Mouse (Mus musculus) heart, postnatal 10 days (tissue): ENCODE data around the gene Gm19402. TPM values are rescaled to one million over a fixed set of nuclear protein-coding genes. Genes with fewer than 3 reads are reported as not detected.

Experiments used
- DNase-seq, 2 experiments: peaks; one replicate each; pipeline ENCODE4 v3.0.0; 2021
- intact Hi-C: fragments of 180-260 bp; cut with DNase I; formaldehyde crosslinking; loops from one replicate; pipeline ENCODE4 v1.15.1; 2025
- microRNA-seq, 2 experiments: library from miRNA; unstranded; fragments of <30 nt; microRNA quantifications; one replicate each; pipeline ENCODE4 v1.2.0; 2022
- total RNA-seq, 2 experiments: library from RNA; stranded (reverse); gene quantifications; 2 replicates each; pipeline ENCODE4 v1.2.3; 2021

Gene Gm19402
- total RNA-seq, 2 experiments from 2014 or later = not detected

DNA sequence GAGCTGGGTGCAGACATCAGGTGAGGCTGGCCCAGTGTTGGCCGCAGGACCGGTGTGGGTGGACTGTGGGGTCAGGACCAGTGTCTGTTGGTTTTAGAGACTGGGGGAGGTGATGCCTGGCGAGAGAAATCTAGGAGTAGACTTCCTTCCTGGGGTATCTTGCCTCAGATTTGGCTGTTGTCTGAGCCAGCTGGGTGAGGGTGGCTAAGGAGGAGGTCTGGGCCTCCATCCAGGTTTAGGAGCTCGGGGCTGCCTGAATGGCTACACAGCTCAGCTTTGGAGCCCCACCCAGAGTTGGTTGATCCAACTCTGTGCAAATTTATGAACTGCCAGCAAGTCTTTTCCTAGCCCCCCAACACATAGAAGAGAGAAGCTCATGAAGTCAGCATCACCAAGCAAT lies 23.2 kb downstream of the Gm19402 start:
- intact Hi-C loops = no loop called here
- DNase-seq = no peak

DNA sequence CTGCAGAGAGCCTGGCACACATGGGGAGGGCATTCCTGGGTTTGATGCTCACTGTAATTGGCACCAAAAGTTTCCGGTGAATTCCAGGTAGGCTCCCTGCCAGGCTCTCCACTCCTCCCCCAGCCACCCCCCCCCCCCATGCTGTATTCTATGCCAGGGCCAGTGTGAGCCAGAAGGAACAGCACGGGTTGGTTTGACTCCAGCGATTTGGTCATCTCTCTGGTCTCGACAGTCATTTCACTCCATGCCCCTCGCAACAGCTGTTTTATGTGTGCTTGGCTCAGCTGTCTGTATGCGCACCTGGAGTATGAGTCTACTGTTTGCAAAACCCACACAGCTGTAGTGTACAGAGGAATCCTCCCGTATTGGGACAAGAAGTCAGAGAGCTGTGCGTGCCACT lies 24.2 kb downstream of the Gm19402 start:
- intact Hi-C loops = no loop called here
- peak; percentile 20 to 34 for DNase-seq

DNA sequence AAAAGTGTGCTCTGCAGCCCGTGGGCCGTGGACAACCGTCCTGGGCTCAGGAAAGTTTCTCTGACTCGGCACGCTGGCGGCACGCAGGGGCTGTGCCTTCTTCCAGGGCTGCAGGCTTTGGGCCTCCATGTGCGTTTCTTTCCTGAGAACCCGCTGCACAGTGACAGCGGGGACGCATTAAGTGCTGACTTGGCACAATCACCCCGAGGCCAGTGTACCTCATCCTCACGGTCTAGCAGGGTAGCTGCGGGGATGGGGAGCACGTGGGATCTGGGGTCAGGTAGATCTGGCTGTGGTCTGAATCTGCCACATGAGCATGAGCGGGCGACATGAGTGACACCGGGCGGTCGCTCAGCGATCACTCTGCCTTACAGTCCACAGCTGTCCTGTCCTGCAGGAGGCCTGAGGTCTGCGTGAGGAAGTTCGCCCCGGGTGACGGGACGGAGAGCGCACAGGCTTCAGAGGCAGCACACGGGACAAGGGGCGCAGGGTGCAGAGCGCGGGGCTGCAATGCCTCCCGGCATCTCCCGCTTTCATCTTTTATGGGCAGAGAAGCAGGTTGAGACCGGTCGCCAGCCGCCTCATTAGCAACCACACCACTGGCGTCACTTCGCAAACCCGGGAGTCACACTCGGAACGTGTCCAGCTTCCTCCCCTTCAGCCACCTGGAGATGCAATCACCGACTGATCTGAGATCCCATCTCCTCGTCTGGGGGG lies 26.4 kb downstream of the Gm19402 start:
- no peak for DNase-seq
- intact Hi-C loops = no loop called here

GRCm38 (mm10) chr10:77658286-77658994 lies 32.1 kb downstream of the Gm19402 start:
- DNase-seq = peak; percentile 47 to 62
- intact Hi-C loops = no loop called here

- DNase-seq = no peak
- intact Hi-C loops = no loop called here
Observed at GRCm38 (mm10) chr10:77652046-77652445, 38.5 kb downstream of the Gm19402 start.

- intact Hi-C loops = no loop called here
- no peak for DNase-seq
Observed at GRCm38 (mm10) chr10:77647901-77648300, 42.7 kb downstream of the Gm19402 start.

- DNase-seq = no peak
- intact Hi-C loops = no loop called here
Observed at GRCm38 (mm10) chr10:77647461-77647860, 43.1 kb downstream of the Gm19402 start.

DNA sequence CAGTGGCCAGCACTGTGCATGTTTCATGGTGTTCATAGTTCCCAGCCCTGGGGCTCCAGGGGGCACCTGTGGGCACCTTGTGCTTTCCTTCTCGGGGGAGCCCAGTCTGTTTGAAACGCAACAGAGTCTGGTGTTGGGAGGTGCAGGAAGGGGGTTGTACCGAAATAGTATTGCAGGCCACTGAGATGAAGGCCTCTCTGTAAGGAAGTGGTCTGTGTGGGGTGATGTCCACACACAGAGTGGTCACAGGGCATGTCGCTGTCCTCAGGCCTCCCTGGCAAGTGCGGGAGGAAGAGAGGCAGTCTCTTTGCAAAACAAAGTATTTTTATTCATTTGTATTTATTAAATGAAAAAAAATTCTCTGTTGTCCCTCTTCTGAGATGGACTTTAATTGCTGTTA lies 45.0 kb downstream of the Gm19402 start:
- no peak for DNase-seq

DNA sequence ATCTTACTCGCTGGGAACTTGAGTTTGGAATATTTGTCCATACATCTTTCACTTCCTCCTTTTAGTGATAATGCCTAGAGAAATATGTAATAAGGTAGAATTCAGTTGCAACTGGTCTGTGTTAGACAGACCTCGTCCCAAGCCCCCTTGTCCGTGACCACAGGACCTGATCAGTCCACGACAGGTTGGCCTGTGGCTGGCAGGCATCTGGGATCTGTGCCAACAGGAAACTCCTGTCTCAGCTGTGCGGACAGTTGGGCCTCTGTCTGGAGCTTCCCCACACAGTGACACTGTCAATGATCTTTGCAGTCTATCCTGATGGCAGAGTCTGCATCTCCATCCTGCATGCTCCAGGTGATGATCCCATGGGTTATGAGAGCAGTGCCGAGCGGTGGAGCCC lies 47.4 kb downstream of the Gm19402 start:
- intact Hi-C loops = no loop called here
- no peak for DNase-seq

More for the DNA sequence above, 45.0 kb downstream of the Gm19402 start:
- intact Hi-C loops = no loop called here

Small RNAs within 50 kb of the gene (microRNA-seq; reads per million reads assigned to microRNA genes)
- 21.2 to 22.5 reads per million in 2 experiments for gene Mir1930

Other genes starting within 250 kb of the Gm19402 start
- 10 to 100 TPM; 11.7 to 12.0 TPM for gene Fam207a, start 175.0 kb downstream of the Gm19402 start, total RNA-seq
- 1 to 10 TPM; 3.3 to 4.4 TPM for gene Itgb2, start 160.5 kb downstream of the Gm19402 start, total RNA-seq
- gene Pttg1ip, start 109.0 kb downstream of the Gm19402 start, total RNA-seq = 100 to 1,000 TPM; 134 to 148 TPM
- 10 to 100 TPM; 68.3 to 79.2 TPM for gene Sumo3, start 84.7 kb downstream of the Gm19402 start, total RNA-seq
- gene Gm49325, start 84.6 kb downstream of the Gm19402 start, total RNA-seq = 10 to 100 TPM; 12.2 to 13.5 TPM
- 10 to 100 TPM; 57.7 to 68.8 TPM for gene Ube2g2, start 68.5 kb downstream of the Gm19402 start, total RNA-seq
- not detected for gene Tspear, start 4.2 kb downstream of the Gm19402 start, total RNA-seq
- gene Gm9508, start 6.5 kb upstream of the Gm19402 start, total RNA-seq = not detected
- gene Gm10272, start 15.9 kb upstream of the Gm19402 start, total RNA-seq = not detected
- not detected for gene Gm10024, start 20.7 kb upstream of the Gm19402 start, total RNA-seq
- not detected for gene Gm10142, start 25.1 kb upstream of the Gm19402 start, total RNA-seq
- not detected for gene Krtap12-1, start 29.8 kb upstream of the Gm19402 start, total RNA-seq
- not detected for gene Gm10100, start 35.7 kb upstream of the Gm19402 start, total RNA-seq
- gene Gm18596, start 51.9 kb upstream of the Gm19402 start, total RNA-seq = not detected
- not detected for gene Gm9736, start 60.6 kb upstream of the Gm19402 start, total RNA-seq
- not detected for gene Gm3233, start 68.9 kb upstream of the Gm19402 start, total RNA-seq
- not detected for gene Gm3238, start 80.6 kb upstream of the Gm19402 start, total RNA-seq
- gene Gm7138, start 86.2 kb upstream of the Gm19402 start, total RNA-seq = not detected
- gene Gm3250, start 91.8 kb upstream of the Gm19402 start, total RNA-seq = not detected
- gene Gm7137, start 97.4 kb upstream of the Gm19402 start, total RNA-seq = not detected
- gene Gm9639, start 104.3 kb upstream of the Gm19402 start, total RNA-seq = not detected
- not detected for gene Gm19668, start 108.4 kb upstream of the Gm19402 start, total RNA-seq
- gene Gm9507, start 121.1 kb upstream of the Gm19402 start, total RNA-seq = not detected
- gene Gm2696, start 123.9 kb upstream of the Gm19402 start, total RNA-seq = not detected
- gene Krtap10-4, start 136.3 kb upstream of the Gm19402 start, total RNA-seq = not detected
- gene Krtap10-10, start 145.2 kb upstream of the Gm19402 start, total RNA-seq = not detected
- gene Gm36176, start 156.0 kb upstream of the Gm19402 start, total RNA-seq = not detected
- not detected for gene Gm10318, start 162.1 kb upstream of the Gm19402 start, total RNA-seq
- not detected for gene Gm3285, start 171.2 kb upstream of the Gm19402 start, total RNA-seq
- 1 to 10 TPM; 1.3 to 1.9 TPM for gene Lrrc3, start 211.8 kb upstream of the Gm19402 start, total RNA-seq